Mouse (Mus musculus): ENCODE data around the gene Pnma1.

Gene Pnma1

DNA sequence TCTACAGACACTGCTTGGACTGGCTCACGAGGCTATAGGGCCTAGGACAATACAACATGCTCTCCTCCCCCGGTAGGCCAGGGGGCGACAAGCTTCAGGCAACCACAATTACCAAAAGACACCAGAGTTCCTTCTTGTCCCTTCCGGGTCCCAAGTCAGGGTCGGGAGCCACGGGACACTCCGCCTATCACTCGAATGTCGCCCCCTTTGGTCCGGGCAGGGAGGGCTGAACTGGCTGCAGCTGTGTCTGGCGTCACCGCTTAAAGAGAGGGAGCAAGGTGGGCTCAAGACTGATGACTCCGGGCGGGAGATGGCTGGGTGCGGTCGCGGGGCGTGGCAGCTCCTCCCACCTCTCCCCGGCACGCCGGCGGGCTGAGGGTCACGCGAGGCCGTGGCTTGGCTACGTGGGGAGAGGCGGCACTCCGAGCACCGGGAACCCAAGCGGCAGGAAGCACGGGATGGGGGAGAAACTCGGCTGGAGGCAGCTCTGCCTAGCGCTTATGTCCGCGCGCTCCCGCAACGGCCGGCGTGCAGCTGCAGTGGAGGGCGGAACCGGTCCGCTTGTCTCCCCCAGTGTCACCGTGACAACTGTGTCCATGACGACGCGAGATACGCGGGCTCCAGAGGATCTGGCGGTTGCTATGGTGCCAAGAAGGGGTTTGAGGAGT is at the start of gene Pnma1:
Pnma1 (minus strand) TSS at position 536 of the 668 bp plus-strand sequence.
- no peak for DNase-seq (ENCODE audit: extremely low read depth, low read depth, low spot score)

DNA sequence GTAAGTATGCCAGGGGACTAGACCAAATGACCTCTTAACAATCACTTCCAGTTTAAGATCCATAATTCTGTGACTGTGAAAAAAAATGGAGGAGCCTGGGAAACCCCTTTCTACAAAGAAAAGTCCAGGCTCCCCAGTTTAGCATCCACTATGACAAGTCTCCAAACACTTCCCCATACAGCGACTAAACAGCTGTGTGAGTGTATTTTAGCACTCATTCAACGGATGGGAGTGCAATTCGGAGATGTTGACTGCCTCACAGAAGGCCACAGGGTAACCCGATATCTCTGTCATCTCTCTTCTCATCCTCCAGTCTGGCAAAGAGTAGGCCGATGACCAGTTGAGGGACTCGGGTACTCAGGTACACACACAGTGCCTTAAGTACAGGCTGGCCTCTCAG is 46.9 kb upstream of the Pnma1 start:
- no peak for DNase-seq (ENCODE audit: extremely low read depth, low read depth, low spot score)

DNA sequence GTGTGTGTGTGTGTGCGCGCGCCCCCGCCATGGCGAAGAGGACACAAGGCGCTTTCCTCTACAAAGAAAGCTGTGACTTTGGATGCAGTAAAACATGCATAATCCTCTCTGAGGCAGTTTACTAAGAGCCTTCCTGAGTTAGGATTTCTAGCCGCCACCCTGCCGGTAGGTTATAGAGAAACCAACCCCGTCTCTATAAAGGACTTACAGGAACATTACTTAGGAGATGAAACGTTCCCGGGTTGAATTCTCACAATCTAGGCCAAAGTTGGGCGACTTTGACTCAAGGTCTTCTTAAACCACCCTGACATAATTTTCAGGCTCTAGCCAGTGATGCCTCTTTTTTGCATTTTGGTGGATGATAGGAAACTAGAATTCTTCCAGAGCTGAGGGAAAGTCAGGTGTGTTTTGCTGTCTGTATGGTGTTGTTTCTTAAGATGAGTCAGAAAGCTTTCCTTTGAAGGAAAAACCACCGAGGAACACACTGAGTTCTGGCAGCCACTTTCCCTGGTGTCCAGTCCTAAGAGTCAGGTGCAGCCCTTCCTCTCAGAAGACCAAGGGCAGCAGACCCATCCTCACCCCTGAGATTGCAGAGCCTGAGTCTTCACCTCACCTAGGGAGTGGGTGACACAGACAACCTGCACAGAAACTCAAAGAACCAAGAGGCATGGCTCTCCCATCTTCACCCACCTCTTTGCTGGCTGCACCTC is 46.3 kb upstream of the Pnma1 start:
- no peak for DNase-seq (ENCODE audit: extremely low read depth, low read depth, low spot score)

DNA sequence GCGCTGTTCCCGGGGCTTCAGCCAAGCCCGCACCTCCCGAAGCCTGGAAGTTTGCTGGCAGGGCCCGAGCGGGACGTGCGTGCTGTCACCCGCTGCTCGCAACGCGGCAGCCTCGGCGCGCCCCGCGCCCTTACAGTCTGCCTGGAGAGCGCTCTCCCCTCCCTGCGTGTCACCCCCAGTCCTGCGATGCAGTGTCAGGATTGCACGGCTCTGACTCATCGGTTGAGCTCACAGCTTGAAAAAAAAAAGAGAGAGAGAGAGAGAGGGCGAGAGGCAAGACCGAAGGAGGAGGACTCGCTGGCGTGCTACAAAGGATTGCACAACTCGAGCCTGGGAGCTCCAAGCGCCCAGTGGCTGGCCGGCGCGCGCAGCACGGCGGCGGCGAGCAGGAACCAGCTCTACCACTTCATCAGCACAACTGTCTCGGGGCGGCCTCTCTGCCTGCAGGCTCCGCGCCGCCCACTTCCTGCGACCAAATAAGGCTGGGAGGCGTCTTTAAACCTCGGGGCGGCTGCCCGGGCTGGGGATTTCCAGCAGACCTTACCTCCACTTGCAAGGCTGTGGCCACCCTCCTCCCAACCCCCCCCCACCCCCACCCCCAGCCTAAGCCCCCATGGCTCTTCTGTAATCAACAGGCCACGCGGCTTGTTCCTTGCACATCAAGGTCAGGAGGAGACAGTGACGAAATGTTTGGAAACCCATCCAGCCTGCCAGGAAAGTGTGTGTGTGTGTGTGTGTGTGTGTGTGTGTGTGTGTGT is 45.5 kb upstream of the Pnma1 start:
- DNase-seq (ENCODE audit: extremely low read depth, low read depth, low spot score): peak; percentile 90

DNA sequence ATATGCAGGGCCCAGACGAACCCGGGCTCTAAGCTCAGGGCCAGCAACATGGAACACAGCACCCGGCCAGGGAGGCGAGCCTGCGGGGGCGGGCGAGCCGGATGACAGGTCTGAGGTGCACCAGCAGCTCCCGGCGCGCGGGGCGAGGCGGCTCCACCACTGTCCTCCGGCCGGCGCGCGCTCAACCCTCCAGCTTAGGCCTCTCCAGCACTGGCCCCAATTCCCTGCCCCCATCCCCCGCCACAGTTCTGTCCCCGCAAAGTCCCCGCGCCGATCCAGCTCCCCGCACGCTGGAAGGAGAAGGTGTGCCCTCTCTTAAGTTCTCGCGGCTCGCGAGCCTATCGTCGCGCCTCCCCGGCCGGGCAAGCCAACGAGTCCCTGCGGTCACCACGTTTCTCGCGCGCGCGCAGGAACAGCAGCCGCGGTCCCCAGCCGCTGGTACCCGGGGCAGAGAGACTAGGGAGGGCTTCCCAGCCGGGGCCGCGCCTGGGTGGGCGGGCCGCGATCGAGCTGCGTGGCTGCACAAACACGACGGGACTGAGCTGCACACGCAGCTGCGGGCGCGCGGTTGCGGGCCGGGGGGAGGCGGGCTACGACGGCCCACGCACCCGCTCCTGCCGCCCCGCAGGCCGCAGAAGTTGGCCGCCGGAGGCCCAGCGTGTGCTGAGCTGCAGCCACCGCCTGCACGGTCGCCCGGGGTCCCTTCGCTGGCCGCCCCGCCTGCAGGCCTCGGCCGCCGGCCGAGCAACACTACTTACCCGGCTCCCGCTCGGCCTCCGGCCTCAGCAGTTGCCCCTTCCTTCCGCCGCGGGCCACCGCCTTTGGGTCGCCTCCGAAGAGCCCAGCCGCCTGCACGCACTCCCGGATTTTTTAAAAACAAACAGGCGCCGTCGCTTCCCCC is 44.7 kb upstream of the Pnma1 start:
- DNase-seq (ENCODE audit: extremely low read depth, low read depth, low spot score): no peak

DNA sequence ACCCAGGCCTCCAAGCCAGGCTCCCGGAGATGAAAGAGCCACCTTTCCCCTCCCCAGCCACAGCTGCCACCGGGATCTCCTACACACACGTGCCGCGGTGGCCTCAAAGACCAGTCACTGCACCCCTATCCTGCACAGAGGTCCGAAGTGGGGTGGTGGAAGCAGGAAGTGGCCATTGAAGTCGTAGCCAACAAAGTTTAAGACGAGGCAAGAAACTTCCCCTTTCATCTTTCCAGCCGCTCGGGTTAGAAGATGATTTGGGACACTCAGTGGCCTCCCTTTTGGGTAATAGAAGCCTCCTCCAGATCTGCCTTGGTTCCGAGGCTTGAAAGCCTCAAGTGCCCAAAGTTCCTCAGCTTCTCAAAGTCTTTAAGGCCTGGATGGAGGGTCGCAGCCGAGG is 44.0 kb upstream of the Pnma1 start:
- DNase-seq (ENCODE audit: extremely low read depth, low read depth, low spot score): no peak

DNA sequence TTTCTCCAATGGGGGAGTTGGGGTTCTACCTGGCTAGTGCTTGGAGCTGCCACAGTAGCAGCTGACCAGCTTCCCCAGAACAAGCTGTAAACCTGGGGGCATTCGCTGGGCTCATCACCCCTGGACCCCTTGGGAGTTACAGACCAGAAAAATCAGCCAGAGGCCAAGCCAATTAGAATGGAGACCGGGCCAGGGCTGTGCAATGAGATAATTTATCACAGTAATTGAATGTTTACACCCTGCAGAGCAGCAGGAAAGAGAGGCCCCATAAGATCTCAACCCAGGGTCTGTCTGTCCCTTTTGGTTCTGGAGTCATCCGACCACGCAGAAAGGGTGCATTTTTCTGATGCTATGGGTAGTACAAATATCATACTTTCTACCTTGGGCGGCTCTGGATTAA is 43.5 kb upstream of the Pnma1 start:
- no peak for DNase-seq (ENCODE audit: extremely low read depth, low read depth, low spot score)

DNA sequence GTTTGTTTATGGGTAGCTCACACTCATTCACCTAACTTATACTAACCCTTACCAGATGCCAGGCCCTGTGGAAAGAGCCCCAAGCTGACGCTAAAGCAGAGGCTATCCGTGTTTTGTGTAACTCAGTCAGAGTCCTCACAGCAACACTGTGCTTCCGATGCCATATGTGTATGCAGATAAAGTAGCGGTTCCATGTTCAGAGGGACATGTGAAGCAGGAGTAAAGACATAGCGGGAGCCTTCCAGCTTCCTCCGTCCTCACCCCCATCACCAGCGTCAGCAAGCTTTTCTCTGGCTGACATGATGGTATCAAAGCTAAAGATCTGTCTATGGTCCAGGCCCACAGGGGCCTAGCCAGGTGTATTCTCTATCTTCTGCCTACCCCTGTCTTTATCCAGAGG is 42.9 kb upstream of the Pnma1 start:
- no peak for DNase-seq (ENCODE audit: extremely low read depth, low read depth, low spot score)

DNA sequence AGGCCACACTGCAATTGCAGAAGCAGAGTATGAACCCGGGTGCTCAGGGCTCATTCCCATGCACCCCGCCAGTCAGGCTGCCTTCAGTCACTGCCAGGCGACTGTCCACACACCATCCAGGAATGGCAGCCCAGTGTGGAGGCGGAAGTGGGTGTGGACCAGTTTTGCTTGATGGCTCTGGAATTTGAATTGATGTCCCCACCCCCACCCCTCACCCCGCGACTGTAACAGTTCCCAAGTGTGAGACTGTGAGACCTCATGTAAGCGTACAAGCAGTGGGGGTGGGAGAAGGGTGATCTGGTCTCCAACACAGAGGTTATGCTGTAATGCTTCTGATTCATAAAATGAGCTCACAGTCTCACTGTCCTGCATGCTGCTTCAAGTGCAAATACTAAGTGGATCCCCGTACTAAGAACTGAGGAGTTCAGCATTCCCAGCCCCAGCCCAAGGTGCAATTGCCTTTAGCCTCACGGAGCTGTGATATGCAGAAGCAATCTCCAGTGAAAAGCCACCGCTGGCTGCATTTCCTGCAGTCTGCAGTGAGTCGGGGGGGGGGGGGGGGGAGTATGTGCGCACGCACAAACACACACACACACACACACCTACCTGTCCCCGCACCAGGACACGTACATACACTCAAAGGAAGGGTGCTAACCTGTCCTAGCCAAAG is 42.0 kb upstream of the Pnma1 start:
- no peak for DNase-seq (ENCODE audit: extremely low read depth, low read depth, low spot score)

DNA sequence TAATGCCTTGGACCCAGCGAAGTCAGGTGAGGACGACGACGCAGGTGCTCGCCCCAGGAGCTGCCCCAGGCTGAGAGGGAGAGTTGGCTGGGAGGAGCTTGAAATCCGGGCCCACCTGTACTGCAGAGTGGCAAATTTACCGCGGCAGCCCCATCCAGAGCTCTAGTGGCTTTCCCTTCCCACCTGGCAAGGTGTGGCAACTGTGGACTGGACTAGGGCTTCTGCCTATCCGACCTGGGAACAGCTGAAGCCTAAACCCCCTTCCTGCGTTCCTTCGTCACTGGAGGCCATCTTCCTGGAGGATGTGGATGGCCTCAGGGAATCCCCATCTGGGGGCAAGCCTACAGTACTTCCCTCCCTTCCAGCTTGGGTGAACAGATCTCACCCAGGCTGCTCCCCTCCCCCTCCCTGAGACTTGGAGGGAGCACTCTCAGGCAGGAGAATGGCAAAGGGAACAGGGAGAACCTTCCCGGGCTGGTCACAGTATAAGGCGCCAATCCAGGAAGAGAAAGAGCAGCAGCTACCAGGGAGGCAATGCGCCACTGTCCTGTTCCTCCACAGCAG is 40.7 kb upstream of the Pnma1 start:
- DNase-seq (ENCODE audit: extremely low read depth, low read depth, low spot score): no peak

DNA sequence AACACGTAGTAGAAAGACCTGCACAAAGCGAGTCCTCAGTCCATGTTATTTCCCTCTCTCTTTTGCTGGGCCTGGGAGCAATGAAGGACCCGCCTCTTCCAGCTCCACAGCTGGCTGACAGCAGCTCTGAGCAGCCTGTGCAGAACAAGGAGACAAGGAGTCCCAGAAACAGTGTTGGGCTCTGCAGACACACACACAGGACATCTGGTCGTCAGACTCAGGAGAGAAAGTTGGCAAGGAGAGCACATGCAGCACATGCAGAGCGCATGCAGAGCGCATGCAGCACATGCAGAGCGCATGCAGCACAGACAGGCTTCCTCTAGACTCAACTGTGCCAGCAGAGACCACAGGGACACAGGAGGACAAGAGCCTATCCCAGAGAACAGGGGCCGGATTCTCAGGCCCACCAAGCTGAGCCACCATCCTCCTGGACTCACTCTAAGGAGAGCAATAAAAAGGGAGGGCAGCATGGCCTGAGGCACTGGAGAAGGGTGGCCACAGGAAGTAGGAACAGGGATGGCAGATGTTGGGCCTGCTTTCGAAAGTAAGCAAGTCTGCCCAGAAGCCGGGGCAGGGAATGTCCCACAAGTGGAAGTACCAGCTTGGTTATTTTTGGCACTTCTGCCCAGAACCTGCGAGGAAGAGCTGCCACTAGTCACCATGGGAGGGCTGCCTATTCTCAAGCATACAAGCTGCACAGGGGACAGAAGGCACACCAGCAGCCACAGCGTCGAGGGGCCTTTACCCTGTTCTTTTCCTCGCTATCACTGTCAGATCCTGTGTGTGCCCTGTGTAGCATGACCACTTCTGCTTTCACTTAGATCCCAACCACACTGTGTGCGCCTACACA is 39.7 kb upstream of the Pnma1 start:
- no peak for DNase-seq (ENCODE audit: extremely low read depth, low read depth, low spot score)

DNA sequence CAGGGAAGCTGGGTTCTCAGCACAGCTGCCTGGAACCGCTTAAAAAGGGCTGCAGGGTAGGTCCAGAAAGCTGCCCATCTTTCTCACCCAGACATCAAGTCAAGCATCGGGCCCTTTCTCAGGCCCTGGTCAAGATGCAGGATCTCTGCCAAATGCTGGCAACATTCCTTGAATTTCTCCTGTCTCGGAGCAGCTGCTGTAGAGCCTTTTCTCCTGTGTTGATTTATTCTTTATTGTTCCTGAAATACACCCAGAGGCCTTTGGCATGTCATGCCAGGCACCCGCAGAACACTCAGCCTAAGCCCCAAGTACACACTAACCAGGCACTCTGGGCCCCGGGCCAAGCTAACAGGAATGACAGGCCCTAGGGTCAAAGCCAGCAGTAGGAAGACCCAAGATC is 38.7 kb upstream of the Pnma1 start:
- DNase-seq (ENCODE audit: extremely low read depth, low read depth, low spot score): no peak

DNA sequence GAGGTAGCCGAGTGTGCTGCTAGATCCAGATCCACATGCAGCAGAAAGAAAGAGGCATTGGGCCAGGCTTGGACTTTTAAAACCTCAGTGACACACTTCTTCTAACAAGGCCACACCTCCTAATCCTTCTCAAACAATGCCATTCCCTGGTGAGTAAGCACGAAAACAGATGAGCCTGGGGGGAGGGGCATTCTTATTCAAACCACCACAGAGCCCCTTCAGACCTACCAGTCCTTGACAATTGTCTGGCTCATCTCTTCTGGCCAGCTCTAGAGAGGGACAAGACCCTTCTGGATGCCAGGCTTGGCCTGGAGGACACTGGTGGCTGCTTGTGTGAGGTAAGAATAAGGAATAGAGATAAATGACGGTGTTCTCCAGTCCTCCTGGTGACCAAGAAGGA is 38.2 kb upstream of the Pnma1 start:
- no peak for DNase-seq (ENCODE audit: extremely low read depth, low read depth, low spot score)

DNA sequence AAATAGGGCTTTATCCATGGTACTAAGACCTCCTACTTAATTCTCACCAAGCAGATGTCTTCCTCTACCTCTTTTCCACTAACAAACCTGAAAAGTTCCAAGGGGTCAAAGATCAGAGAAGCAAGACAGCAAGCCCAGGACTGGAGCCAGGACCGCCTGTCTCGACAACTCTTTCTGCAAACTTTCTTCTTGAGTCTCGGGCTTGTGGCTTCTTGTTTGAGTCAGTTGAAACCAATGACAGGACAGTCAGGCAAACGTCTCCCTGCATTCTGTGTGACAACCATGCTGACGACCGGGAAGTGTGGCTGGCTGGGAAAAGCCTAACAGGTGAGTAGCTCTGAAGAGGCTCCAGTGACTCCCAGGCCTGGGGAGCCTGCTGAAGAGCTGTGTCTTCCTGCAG is 37.3 kb upstream of the Pnma1 start:
- DNase-seq (ENCODE audit: extremely low read depth, low read depth, low spot score): no peak

DNA sequence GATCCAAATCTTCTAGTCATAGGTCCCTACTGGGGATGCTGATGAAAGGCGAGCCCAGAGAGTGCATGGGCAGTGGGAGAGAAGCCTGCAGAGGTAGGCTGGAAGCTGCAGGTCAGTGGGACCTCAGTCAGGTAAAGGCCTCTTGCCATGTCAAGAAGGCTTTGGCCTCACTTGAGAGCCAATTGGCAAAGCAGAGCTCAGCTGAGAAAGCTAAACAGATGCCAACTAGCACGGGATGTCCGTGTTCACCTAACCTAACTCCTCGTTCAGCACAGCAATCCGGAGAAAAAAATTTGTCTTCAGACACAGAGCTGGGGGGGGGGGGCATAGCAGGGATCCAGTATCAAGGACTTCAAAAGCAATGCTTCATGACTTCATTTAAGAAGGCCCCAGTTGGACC is 36.7 kb upstream of the Pnma1 start:
- no peak for DNase-seq (ENCODE audit: extremely low read depth, low read depth, low spot score)

DNA sequence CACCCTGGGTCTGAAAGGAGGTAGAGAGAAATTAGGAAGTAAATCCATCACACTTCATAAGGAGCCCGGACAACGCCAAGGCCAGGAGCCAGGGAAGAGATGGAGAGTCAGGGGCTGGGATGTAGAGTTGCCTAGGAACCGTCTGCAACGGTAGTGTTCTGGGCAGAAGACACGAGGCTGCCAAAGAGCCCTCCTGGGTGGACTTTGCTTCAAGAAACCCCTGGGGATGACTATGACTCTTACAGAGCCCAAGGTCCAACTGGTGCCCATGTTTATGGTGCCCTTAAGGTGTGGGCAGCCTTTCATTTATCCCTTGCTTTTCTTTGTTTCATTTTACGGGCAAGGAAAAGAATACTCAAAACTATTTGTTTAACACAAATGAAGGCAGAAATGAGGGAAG is 33.7 kb upstream of the Pnma1 start:
- no peak for DNase-seq (ENCODE audit: extremely low read depth, low read depth, low spot score)

DNA sequence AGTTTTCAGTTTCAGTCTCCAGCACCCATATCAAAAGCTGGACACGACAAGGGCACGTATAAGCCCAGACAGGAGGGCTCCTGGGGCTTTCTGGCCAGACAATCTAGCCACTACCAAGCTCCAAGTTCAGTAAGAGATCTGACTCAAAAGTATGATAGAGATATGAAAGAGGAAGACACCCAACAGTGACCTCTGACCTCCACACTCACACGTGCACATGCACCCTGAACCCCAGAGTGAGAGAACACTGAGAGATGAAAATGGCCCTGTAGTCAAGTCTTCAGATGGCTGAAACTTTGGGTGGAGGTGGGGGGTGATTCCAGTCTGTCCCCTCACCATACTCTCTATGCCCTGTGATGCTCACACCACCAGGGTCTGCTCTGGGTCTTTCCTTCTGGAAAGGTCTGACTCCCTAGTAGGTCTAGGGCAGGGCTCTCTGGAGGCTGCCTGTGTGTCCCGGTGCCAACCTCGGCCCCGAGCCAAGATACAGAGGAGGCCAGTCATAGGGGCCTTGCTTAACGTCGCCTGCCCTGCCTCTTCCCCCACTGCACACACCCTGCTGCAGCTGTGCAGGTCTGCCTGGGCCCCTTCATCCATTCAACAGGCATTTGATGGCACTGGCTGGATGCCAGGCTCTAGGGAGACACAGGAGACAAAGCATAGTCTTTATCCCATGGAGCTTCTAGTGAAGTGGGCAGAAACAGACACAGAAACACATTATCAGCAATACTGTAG is 32.6 kb upstream of the Pnma1 start:
- no peak for DNase-seq (ENCODE audit: extremely low read depth, low read depth, low spot score)

DNA sequence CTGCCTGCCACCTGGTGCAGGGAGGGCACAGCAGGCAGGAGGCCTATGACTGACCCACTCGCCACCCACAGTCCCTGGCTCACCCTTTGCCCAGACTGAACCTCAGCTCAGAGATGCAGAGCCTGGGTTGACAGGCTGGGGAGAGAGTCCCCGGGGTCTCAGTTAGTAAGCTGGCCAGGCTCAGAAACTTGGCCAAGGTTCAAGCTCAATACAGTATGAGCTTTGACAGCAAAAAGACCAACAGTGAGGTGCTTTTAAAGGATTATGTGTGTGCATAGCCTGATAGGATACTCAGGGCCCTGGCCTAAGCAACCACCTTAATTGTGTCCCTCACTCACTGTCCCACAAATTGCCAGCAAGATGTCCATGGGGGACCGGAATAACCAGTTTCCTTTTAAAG is 31.8 kb upstream of the Pnma1 start:
- no peak for DNase-seq (ENCODE audit: extremely low read depth, low read depth, low spot score)
